Mouse (Mus musculus) CH12.LX (cell line): ENCODE data around the gene Pex7.

Experiments used
- BHLHE40 ChIP-seq: IDR thresholded peaks from 2 replicates; pipeline ENCODE4 v1.6.1; 2011; ENCODE audit warnings: mild to moderate bottlenecking, low read depth, low read length, improper control_type of control experiment
- CTCF ChIP-seq, 2 experiments: IDR thresholded peaks in 1 of 2; conservative IDR thresholded peaks in 1 of 2; 2 replicates each; pipeline ENCODE4 v1.5.1; 2011 to 2012; ENCODE audit warnings: low read depth in 2 of 2, low read length in 2 of 2, improper control_type of control experiment in 1 of 2, inconsistent platforms in 1 of 2, mild to moderate bottlenecking in 1 of 2, moderate library complexity in 1 of 2
- E2F4 ChIP-seq: IDR thresholded peaks from 2 replicates; pipeline ENCODE4 v1.6.1; 2011; ENCODE audit warnings: low read depth, low read length, improper control_type of control experiment; ENCODE audit not compliant: insufficient replicate concordance
- EP300 ChIP-seq: IDR thresholded peaks from 2 replicates; pipeline ENCODE4 v1.6.1; 2011; ENCODE audit warnings: low read length, improper control_type of control experiment
- ETS1 ChIP-seq: conservative IDR thresholded peaks from 2 replicates; pipeline ENCODE4 v1.6.1; 2012; ENCODE audit warnings: low read depth, mild to moderate bottlenecking, inconsistent platforms, low read length, improper control_type of control experiment, moderate library complexity
- IRF4 ChIP-seq: IDR thresholded peaks from 2 replicates; pipeline ENCODE4 v1.6.1; 2014; ENCODE audit warnings: low read depth, mild to moderate bottlenecking, inconsistent platforms, low read length, improper control_type of control experiment
- MAX ChIP-seq: IDR thresholded peaks from 2 replicates; pipeline ENCODE4 v1.6.1; 2011; ENCODE audit warnings: low read length, improper control_type of control experiment
- MEF2A ChIP-seq: IDR thresholded peaks from 2 replicates; pipeline ENCODE4 v1.6.1; 2014; ENCODE audit warnings: low read depth, mild to moderate bottlenecking, inconsistent platforms, low read length, improper control_type of control experiment, borderline replicate concordance
- POLR2A ChIP-seq: IDR thresholded peaks from 2 replicates; pipeline ENCODE4 v1.6.1; 2011; ENCODE audit warnings: low read depth, mild to moderate bottlenecking, improper control_type of control experiment, low read length
- TCF12 ChIP-seq: IDR thresholded peaks from 2 replicates; pipeline ENCODE4 v1.6.1; 2014; ENCODE audit warnings: low read depth, mild to moderate bottlenecking, inconsistent platforms, low read length, improper control_type of control experiment
- ZNF384 ChIP-seq: IDR thresholded peaks from 2 replicates; pipeline ENCODE4 v1.6.1; 2012; ENCODE audit warnings: low read depth, low read length, improper control_type of control experiment, inconsistent platforms

DNA sequence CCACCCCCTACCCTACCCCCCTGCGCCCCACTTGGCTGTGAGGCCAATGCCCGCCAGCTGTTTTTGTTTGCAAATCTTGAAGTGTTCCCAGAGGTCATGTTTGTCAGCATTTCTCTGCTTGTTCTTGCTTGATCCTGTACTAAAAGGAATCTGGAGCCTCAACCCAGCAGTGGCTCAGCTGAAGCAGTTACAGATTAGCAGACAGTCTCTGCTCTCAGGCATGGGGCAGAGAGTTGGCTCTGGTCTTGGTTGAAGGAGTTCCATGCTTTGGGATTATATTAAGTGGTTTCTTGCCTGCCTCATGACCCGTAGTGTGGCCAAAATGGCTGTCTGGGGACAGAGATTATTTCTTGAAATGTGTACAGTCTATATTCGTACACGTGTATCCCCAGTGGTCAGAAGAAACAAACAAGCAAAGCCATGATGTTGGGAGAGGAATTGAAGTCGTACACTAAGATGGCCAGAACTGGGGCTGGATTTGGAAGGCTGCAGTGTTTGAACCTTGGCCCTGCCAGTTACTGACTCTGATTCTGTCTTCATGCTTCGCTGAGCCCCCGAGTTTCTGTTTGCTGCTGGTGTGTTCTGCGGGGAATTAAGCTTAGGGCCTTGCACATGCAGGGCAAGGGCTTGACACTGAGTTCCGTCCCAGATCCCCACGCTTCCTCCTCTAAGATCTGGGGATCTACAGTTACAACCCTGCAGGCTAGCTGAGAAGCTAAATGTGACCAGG is 45.7 kb upstream of the Pex7 start:
- TF ChIP-seq MEF2A, result peak; percentile 50; the same call in 1 of the 2 replicates
- no peak for TF ChIP-seq CTCF (conservative IDR thresholded peaks at IDR 0.05 in 1 of 2, IDR thresholded peaks at IDR 0.05 in 1 of 2; ENCODE audit: low read depth in 2 of 2, low read length in 2 of 2)
- TF ChIP-seq ZNF384, result no peak
- TF ChIP-seq MAX, result peak; percentile 26; the same call in 1 of the 2 replicates
- TF ChIP-seq E2F4, result no peak
- TF ChIP-seq POLR2A, result peak; percentile 26; the same call in 1 of the 2 replicates
- peak; percentile 44; the same call in 1 of the 2 replicates for TF ChIP-seq EP300
- TF ChIP-seq ETS1, result no peak; the same call in 1 of the 2 replicates
- TF ChIP-seq IRF4, result peak; percentile 44; the same call in 1 of the 2 replicates
- no peak for TF ChIP-seq TCF12
- peak; percentile 71 for TF ChIP-seq BHLHE40
